Mouse (Mus musculus) liver, embryonic 14.5 days (tissue): Measurements from ENCODE around the gene Gm595. TPM values are rescaled to one million over a fixed set of nuclear protein-coding genes. Genes with fewer than 3 reads are reported as not detected.

Experiments
- ATAC-seq: fragments of 200-750 bp; cut with Nextera tagmentation; 2 replicates; pipeline ENCODE4 v1.8.0; 2017; ENCODE audit warnings: moderate number of reproducible peaks, mild to moderate bottlenecking, moderate library complexity; ENCODE audit not compliant: insufficient read depth
- DNase-seq, 3 experiments: peaks; one replicate each; pipeline ENCODE4 v3.0.0-alpha.2; 2012 to 2013; ENCODE audit warnings: low read depth in 3 of 3, low spot score in 3 of 3
- H3K27ac ChIP-seq: fragments of 300-500 bp; sonication (generic); 2 replicates; pipeline ENCODE4 v1.5.1; 2014; ENCODE audit warnings: moderate library complexity, mild to moderate bottlenecking, control low read depth, inconsistent platforms
- H3K27me3 ChIP-seq: fragments of 300-500 bp; sonication (generic); 2 replicates; pipeline ENCODE4 v1.6.1; 2014; ENCODE audit warnings: mild to moderate bottlenecking, low read length, moderate library complexity; ENCODE audit not compliant: control insufficient read depth, insufficient read depth
- H3K36me3 ChIP-seq: fragments of 300-500 bp; sonication (generic); replicated peaks from 2 replicates; pipeline ENCODE4 v1.6.1; 2014; ENCODE audit warnings: low read depth; ENCODE audit not compliant: control insufficient read depth, insufficient read depth
- H3K4me1 ChIP-seq, 2 experiments: fragments of 200-500 bp in 1 of 2; fragments of 300-500 bp in 1 of 2; sonication (generic) in 1 of 2; replicated peaks; 2 replicates each; pipeline ENCODE4 v1.6.1; 2012 to 2014; ENCODE audit warnings: antibody characterized with exemption in 1 of 2, inconsistent platforms in 1 of 2, low read length in 1 of 2; ENCODE audit not compliant: control insufficient read depth in 2 of 2, insufficient read depth in 2 of 2
- H3K4me2 ChIP-seq: fragments of 300-500 bp; sonication (generic); 2 replicates; pipeline ENCODE4 v1.6.1; 2014; ENCODE audit warnings: low read depth, mild to moderate bottlenecking, control low read depth, moderate library complexity
- H3K4me3 ChIP-seq, 2 experiments: fragments of 200-500 bp in 1 of 2; fragments of 300-500 bp in 1 of 2; sonication (generic) in 1 of 2; 2 replicates each; pipeline ENCODE4 v1.5.1; 2012 to 2014; ENCODE audit warnings: low read depth in 2 of 2, low read length in 2 of 2, mild to moderate bottlenecking in 2 of 2, control low read depth in 1 of 2, inconsistent platforms in 1 of 2, moderate library complexity in 1 of 2; ENCODE audit not compliant: insufficient read depth in 1 of 2
- H3K9ac ChIP-seq: fragments of 300-500 bp; sonication (generic); replicated peaks from 2 replicates; pipeline ENCODE4 v1.6.1; 2014; ENCODE audit warnings: mild to moderate bottlenecking, control low read depth, moderate library complexity
- H3K9me3 ChIP-seq: fragments of 300-500 bp; sonication (generic); 2 replicates; pipeline ENCODE4 v1.6.1; 2016; ENCODE audit warnings: low read length, mixed read lengths; ENCODE audit not compliant: control insufficient read depth
- CTCF ChIP-seq: IDR thresholded peaks from 2 replicates; pipeline ENCODE4 v1.5.1; 2016; ENCODE audit warnings: antibody characterized with exemption, low read depth, control low read depth
- EP300 ChIP-seq: IDR thresholded peaks from 2 replicates; pipeline ENCODE4 v1.6.1; 2016; ENCODE audit warnings: antibody characterized with exemption, low read depth
- WGBS: fragments of 180-500 bp; shearing (Covaris S2); extraction: QIAGEN DNeasy Blood & Tissue Kit; methylation state at CpG from one replicate; pipeline ENCODE4 v1.1.7; 2014; ENCODE audit not compliant: insufficient replicate concordance; 5-methylcytosine and 5-hydroxymethylcytosine counted together
- polyA plus RNA-seq, 2 experiments: library from polyadenylated mRNA; depleted of rRNA in 1 of 2; stranded (reverse) in 1 of 2; unstranded in 1 of 2; fragments of >200 nt; fragmentation: Nextera tagmentation in 1 of 2; extraction: Ambion mirVana in 1 of 2; gene quantifications; 2 replicates each; pipeline versions ENCODE4 v1.2.1 to v1.2.3; 2012 to 2014

Gm595 gene
- polyA plus RNA-seq (2012; rRNA removed) (0.03 TPM in 1 of 2 replicates, not detected in the other), polyA plus RNA-seq (2014; fragmentation: Nextera tagmentation; extraction: Ambion mirVana) (0.06 TPM in 1 of 2 replicates, not detected in the other)

- no peak within 1 kb of the TSS for H3K9ac ChIP-seq
- WGBS, result 76% methylated on average over 13 of the region's 13 CpGs
- ATAC-seq, result no peak
Observed at GRCm38 (mm10) chrX:48877613-48878012, at the start of gene Gm595. Gene Gm595 (minus strand): TSS chrX:48877713.

GRCm38 (mm10) chrX:48908421-48908820, 30.9 kb upstream of the Gm595 start:
- Histone ChIP-seq H3K27ac (no peak overlapping the region), H3K4me1 (no peaks in the 10 kb centered on the region), H3K4me2 (no peak overlapping the region), H3K9me3 (no peaks in the 10 kb centered on the region), H3K4me3 (no peak overlapping the region), H3K27me3 (no peaks in the 10 kb centered on the region), H3K36me3 (no peaks in the 10 kb centered on the region), H3K9ac (no peak overlapping the region)
- WGBS, result 78% methylated on average over 4 of the region's 4 CpGs
- ATAC-seq (no peak), DNase-seq (no peak)
- no peak for TF ChIP-seq CTCF
- no peak for TF ChIP-seq EP300

More at GRCm38 (mm10) chrX:48877613-48878012, at the start of gene Gm595:
- no peaks in the 10 kb centered on the region for H3K4me1 ChIP-seq
- no peaks in the 10 kb centered on the region for H3K36me3 ChIP-seq
- H3K27me3 ChIP-seq, result no peaks in the 10 kb centered on the region
- no peaks in the 10 kb centered on the region for H3K9me3 ChIP-seq
- no peak within 1 kb of the TSS for H3K4me3 ChIP-seq
- no peak for DNase-seq
- no peak within 1 kb of the TSS for H3K27ac ChIP-seq
- TF ChIP-seq EP300, result no peak
- no peak for TF ChIP-seq CTCF
- no peak within 1 kb of the TSS for H3K4me2 ChIP-seq

GRCm38 (mm10) chrX:48903744-48904143, 26.2 kb upstream of the Gm595 start:
- Histone ChIP-seq H3K9ac (no peak overlapping the region), H3K9me3 (no peaks in the 10 kb centered on the region), H3K4me1 (no peaks in the 10 kb centered on the region), H3K36me3 (no peaks in the 10 kb centered on the region), H3K4me3 (no peak overlapping the region), H3K4me2 (no peak overlapping the region), H3K27me3 (no peaks in the 10 kb centered on the region), H3K27ac (no peak overlapping the region)
- no peak for DNase-seq
- no peak for TF ChIP-seq EP300
- peak; percentile 49 for TF ChIP-seq CTCF
- no peak for ATAC-seq
- WGBS, result 64% methylated on average over 3 of the region's 3 CpGs

GRCm38 (mm10) chrX:48899555-48899954, 22.0 kb upstream of the Gm595 start:
- no peak for DNase-seq
- no peak overlapping the region for H3K27ac ChIP-seq
- H3K4me2 ChIP-seq, result no peak overlapping the region
- H3K36me3 ChIP-seq, result no peaks in the 10 kb centered on the region
- TF ChIP-seq EP300 (no peak), CTCF (peak; percentile 44; the same call in 1 of the 2 replicates)
- no peaks in the 10 kb centered on the region for H3K4me1 ChIP-seq
- H3K9ac ChIP-seq, result no peak overlapping the region
- H3K27me3 ChIP-seq, result no peaks in the 10 kb centered on the region
- WGBS, result 43% methylated on average over 5 of the region's 5 CpGs
- no peaks in the 10 kb centered on the region for H3K9me3 ChIP-seq
- no peak for ATAC-seq
- H3K4me3 ChIP-seq, result no peak overlapping the region

GRCm38 (mm10) chrX:48896803-48897202, 19.3 kb upstream of the Gm595 start:
- no peak overlapping the region for H3K4me2 ChIP-seq
- peak in 1 of 3 experiments; percentile 2 for DNase-seq
- WGBS, result 46% methylated on average over 6 of the region's 6 CpGs
- no peaks in the 10 kb centered on the region for H3K4me1 ChIP-seq
- ATAC-seq, result peak; percentile 58
- H3K9me3 ChIP-seq, result no peaks in the 10 kb centered on the region
- H3K9ac ChIP-seq, result no peak overlapping the region
- no peaks in the 10 kb centered on the region for H3K27me3 ChIP-seq
- H3K27ac ChIP-seq, result no peak overlapping the region
- H3K36me3 ChIP-seq, result no peaks in the 10 kb centered on the region
- TF ChIP-seq CTCF (no peak), EP300 (no peak)
- H3K4me3 ChIP-seq, result no peak overlapping the region
